Mouse (Mus musculus): ENCODE results near the gene Tspo. TPM values are rescaled to one million over a fixed set of nuclear protein-coding genes. Genes with fewer than 3 reads are reported as not detected.

Gene Tspo
- 166 and 168 TPM in 2 replicates for polyA plus RNA-seq (2012; rRNA removed)

DNA sequence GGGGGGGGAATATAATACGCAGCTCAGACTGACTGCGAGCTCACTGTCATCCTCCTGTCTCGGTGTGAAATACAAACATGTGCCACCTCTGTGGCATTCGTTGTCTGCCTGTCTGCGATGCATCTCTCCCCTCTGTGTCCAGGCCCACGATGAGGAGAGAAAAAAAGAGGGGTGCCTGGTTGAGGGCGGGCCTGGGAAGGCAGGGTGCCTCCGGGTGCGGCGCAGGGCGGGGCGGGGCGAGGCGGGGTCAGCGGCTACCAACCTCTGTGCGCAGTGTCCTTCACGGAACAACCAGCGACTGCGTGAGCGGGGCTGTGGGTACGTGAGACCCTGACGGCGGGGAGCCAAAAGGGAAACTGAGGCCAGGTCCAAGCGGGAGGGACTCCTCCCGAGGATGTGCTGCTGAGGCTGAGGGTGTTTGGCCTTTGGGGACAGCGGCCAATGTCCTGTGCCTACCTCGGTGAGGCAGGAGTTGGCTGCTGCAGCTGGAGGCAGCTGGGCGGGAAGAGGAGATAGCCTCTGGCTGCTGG, at the start of gene Tspo, which contains the start of gene Mcat:
Gene Tspo, plus strand, starts transcription at position 266 of the 530 bp plus-strand sequence.
Gene Mcat, minus strand, starts transcription at position 461 of the 530 bp plus-strand sequence.
- under 1% methylated on average over 28 of the region's 28 CpGs for WGBS

DNA sequence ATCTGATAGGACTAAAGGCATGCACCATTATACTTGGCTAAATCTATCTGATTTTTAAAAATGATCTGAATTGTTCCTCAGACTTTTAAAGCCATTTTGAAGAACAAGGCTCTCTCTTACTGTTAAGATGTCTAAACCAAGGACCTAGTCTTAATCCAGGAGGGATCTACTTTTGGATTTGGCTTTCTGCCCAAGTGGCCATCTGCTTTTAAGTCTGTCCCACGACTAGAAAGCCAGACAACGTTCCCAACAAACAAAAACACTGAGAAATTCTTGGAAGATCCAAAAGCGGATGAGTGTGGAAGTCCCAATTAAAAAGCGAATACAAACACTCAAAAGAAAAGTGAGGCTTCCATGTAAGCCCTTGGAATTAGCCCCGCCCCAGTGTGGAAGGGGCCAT, 48.4 kb upstream of the Tspo start:
- no peak for DNase-seq (ENCODE audit: low read depth, low spot score)

More for the DNA sequence above, at the start of gene Tspo, which contains the start of gene Mcat:
- DNase-seq (ENCODE audit: low read depth, low spot score), result peak; percentile 47

DNA sequence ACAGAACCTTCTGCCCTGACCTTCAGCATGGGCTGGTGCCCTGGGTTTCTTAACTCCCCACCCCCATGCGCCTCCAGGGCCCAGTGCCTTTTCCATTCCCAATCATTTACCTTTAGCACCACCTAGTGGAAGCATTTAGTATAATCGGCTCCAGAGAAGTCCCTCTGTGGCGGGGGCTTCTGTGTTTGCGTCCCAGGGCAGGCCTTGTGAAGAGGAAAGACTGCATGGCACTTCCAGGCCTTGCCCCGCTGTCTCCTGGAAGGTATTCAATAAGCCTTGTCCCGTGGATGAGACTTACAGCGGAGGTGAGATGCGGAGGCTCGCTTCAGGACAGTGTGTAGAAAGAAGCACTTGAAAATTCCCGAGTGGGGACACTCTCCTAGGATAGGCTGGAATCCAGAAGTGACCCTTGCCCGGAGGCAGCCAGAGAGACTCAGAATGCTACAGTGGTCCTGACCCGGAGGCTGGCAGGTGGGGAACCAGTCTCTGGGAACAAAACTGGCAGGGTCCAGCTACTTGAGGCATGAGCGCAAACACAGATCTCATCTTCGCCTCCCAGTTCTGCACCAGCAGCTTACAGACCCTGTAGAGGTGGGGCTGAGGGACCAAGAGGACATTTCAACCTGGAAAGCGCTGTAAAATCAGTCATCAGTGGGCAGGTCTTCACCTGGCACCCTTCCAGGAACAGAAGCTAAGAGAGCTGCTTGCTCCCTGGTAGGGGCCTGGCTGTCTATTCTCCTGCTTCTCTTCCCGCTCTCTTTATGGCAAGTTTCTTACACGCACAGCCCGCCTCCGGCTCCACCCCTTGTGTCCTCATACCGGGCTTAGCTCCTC, 45.0 kb upstream of the Tspo start:
- whole genome bisulfite sequencing, result 20% methylated on average over 20 of the region's 20 CpGs

More for the DNA sequence above, 48.4 kb upstream of the Tspo start:
- WGBS, result 57% methylated on average over 5 of the region's 5 CpGs

GRCm38 (mm10) chr15:83520861-83521382, 42.5 kb upstream of the Tspo start:
- 80% methylated on average over 6 of the region's 6 CpGs for WGBS
- DNase-seq (ENCODE audit: low read depth, low spot score), result no peak

More for the DNA sequence above, 45.0 kb upstream of the Tspo start:
- no peak for DNase-seq (ENCODE audit: low read depth, low spot score)

- WGBS, result 74% methylated on average over 7 of the region's 7 CpGs
- no peak for DNase-seq (ENCODE audit: low read depth, low spot score)
These were observed 40.2 kb upstream of the Tspo start for GRCm38 (mm10) chr15:83523196-83523595.

- WGBS, result 77% methylated on average over 14 of the region's 14 CpGs
- DNase-seq (ENCODE audit: low read depth, low spot score), result no peak
These were observed 39.6 kb upstream of the Tspo start for GRCm38 (mm10) chr15:83523638-83524332.

GRCm38 (mm10) chr15:83524333-83524729, 39.1 kb upstream of the Tspo start:
- WGBS, result 82% methylated on average over 3 of the region's 3 CpGs

DNA sequence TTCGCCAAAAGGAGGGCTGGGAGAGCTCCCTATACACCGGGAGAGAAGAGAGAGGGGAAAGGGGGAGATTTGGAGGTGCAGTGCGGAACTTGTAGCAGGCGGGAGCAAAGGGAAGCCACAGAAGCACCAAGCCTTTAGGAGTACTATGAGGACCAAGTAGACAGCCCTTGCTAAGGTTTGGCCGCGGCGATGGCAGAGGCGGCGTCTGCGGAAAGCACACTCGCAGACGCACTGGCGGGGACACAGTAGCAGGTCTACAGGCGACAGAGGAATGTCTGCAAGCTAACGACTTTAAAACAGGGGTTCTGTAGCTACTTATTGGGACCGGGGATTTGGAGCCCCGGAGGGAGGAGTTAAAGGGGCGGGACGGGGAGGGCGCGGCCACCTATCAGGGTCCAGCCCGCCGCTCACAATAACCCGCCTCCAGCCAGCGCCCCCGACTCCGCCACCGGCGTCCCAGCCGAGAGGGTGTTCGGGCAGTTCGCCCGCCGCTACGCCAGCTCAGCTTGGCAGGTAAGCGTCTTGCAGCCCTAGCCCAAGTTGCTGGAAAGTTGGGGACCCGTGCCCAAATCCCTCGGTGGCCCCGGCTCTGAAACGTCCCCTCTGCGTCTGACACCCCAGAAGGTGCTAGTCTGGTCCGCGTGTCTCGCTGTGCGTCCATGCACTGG, 36.8 kb upstream of the Tspo start, which contains the start of gene Bik:
Gene Bik, plus strand, starts transcription at position 439 of the 668 bp plus-strand sequence.
- WGBS, result under 1% methylated on average over 45 of the region's 45 CpGs

More at GRCm38 (mm10) chr15:83524333-83524729, 39.1 kb upstream of the Tspo start:
- DNase-seq (ENCODE audit: low read depth, low spot score), result no peak

GRCm38 (mm10) chr15:83527092-83527437, 36.3 kb upstream of the Tspo start:
- 2% methylated on average over 26 of the region's 26 CpGs for WGBS
- no peak for DNase-seq (ENCODE audit: low read depth, low spot score)

More for the DNA sequence above, 36.8 kb upstream of the Tspo start, which contains the start of gene Bik:
- no peak for DNase-seq (ENCODE audit: low read depth, low spot score)

DNA sequence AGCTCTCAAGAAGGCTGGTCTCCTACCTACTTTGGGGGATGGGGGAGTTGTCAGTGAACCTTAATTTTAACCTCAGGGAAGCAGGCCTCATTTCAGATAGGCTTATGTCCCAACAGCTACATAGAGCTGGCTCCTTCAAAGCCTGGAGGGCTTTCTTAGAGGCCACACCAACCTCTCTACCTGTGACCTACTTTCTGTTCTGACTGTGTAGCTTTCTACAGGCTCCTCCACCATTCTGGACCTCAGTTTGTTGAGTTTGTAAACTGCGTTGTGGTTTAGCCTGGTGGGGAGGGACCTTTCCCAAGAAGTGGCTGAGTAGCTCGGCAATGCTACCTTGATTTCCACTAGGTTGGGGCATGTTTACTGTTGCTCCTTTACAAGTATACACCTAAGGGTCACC, 35.6 kb upstream of the Tspo start:
- no peak for DNase-seq (ENCODE audit: low read depth, low spot score)
- WGBS, result 61% methylated on average over 2 of the region's 2 CpGs

DNA sequence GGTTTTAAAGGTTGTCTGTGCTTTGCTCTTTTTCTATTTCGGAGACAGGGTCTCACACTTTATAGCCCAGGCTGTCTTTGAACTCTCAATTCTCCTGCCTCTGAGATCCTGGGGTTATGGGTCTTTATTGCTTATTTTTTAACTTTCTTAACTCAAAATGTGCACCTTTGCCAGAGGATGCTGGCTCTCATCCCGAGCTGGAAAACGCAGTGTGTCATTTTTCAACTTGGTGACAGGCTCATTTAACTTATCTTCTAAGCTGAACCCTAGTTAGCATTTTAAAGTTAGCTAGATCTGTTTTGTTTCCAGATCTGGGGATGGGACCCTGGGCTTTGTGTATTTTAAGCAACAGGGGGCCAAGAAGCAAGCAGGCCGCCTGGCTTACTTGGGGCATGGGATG, 34.5 kb upstream of the Tspo start:
- DNase-seq (ENCODE audit: low read depth, low spot score), result no peak
- 83% methylated on average over 4 of the region's 4 CpGs for WGBS

DNA sequence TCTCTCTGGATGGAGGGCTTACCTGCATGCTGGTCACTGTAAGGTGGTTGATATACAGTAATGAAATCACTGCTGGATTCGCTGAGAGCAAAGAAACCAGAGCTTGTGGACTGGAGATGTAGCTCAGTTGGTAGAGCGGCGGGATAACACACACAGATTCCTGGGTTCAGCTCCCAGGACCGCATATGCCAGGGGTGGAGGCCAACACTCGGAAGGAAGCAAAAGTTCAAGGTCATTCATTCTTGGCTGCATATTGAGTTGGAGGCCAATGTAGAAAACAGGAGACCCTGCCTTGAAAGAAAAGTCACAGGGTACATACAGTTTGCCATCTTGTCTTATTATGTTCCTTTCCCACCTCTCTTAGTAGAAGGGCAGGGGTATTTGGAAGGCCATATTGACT, 33.6 kb upstream of the Tspo start:
- no peak for DNase-seq (ENCODE audit: low read depth, low spot score)
- WGBS, result 60% methylated on average over 5 of the region's 5 CpGs

DNA sequence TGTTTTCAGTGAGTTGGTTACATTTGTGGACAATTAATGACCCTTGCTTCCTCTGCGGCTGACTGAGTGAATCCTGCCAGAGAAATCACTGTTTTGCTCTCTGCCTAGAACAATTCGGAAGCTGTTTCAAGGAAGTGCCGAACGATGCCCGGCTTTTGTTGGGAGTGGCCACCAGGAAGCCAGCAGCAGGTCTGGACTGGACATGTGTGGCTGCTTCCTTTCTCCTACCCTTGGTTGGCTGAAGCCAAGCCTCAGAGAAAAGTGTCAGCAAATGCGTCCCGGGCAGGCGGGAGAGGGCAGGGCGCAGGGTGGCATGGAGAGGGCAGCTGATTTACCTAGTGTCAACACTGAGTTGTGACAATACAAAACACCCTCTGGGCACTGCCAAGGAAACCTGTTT, 33.2 kb upstream of the Tspo start:
- DNase-seq (ENCODE audit: low read depth, low spot score), result no peak
- WGBS, result 16% methylated on average over 9 of the region's 9 CpGs

- 26% methylated on average over 6 of the region's 6 CpGs for WGBS
- no peak for DNase-seq (ENCODE audit: low read depth, low spot score)
These were observed 32.7 kb upstream of the Tspo start for GRCm38 (mm10) chr15:83530688-83531087.

DNA sequence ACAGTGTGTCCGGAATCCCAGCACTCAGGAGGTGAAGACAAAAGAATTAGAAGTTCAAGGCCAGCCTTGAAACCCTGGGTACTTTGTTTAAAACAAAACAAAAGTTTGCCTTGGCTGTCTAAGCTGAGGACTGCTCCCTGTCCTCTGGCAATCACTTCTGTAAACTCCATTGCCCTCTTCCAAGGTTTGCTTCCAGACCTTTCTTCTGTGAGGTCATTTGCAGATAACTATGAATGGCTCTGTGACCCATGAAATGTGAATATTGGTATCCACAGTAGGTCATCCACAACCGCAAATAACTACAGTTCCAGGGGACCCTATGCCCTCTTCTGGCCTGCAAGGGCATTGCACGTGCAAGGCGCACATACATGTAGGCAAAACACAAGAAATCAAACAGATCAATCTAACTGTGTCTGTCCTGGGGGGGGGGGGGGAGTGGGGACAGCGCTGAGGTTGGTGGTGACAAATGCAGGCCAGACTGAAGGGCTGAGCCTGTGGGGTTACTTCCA, 31.4 kb upstream of the Tspo start:
- 89% methylated on average over 5 of the region's 5 CpGs for WGBS
- DNase-seq (ENCODE audit: low read depth, low spot score), result no peak

GRCm38 (mm10) chr15:83532606-83533005, 30.8 kb upstream of the Tspo start:
- 86% methylated on average over 7 of the region's 7 CpGs for WGBS
- DNase-seq (ENCODE audit: low read depth, low spot score), result no peak

GRCm38 (mm10) chr15:83534960-83535889, 28.2 kb upstream of the Tspo start:
- no peak for DNase-seq (ENCODE audit: low read depth, low spot score)
- 21% methylated on average over 17 of the region's 17 CpGs for WGBS

- 45% methylated on average over 6 of the region's 6 CpGs for WGBS
- no peak for DNase-seq (ENCODE audit: low read depth, low spot score)
These were observed 27.5 kb upstream of the Tspo start for GRCm38 (mm10) chr15:83535890-83536231.
